10 mouse cellular contexts compared by ENCODE assay signal in the genomic region with DNA sequence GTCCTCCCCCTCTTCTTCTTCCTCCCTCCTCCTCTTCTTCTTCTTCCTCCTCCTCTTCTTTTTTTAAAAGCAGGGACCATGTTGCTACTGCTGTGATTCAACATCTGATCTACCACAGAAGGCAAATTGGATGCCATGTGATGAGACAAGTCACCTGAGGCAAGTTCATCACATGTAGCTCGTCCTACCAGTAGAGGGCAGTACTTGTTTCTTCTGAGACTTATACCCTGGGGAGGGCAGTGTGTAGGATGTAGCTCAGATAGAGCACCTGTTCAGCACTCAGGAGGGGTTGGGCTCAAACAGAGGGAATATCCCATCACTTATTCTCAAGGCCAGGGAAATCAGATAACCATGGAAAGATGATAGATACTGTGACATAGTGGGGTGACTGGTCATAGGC. TPM values are rescaled to one million over a fixed set of nuclear protein-coding genes. Genes with fewer than 3 reads are reported as not detected.
A peak's percentile ranks its signal among the peaks of the same experiment; 100 is the strongest.
DNase-seq lines count a peak whose midpoint lies in the region; ATAC-seq and TF ChIP-seq lines count a peak whose summit lies in the region.
"Had no signal": no experiment of that assay in that cellular context is flagged by ENCODE, and none has a peak within 500 bp of the region (broad histone marks: within the 10 kb centered on the region; RNA-seq: fewer than 3 reads in every experiment).

No protein-coding gene starts in this region.

- 29% methylated on average over 1 of the region's 1 CpGs for WGBS in liver, adult 2 months
- 42% methylated on average over 1 of the region's 1 CpGs for WGBS in liver, embryonic 11.5 days
- 48% methylated on average over 1 of the region's 1 CpGs for WGBS in forebrain, postnatal 0 days
- WGBS in forebrain, embryonic 13.5 days, result 57% methylated on average over 1 of the region's 1 CpGs

- H3K9ac ChIP-seq in liver, adult 2 months (ENCODE audit: low read depth, low read length), result no peak overlapping the region
- no peak overlapping the region for H3K9ac ChIP-seq in liver, embryonic 11.5 days (ENCODE audit: low read depth, low read length)
- no peak overlapping the region for H3K9ac ChIP-seq in forebrain, postnatal 0 days
- no peak overlapping the region for H3K9ac ChIP-seq in forebrain, embryonic 13.5 days

- H3K27ac ChIP-seq in liver, adult 2 months (replicated peaks; ENCODE audit: insufficient read depth, low read depth, low read length), result no peak overlapping the region
- no peak overlapping the region for H3K27ac ChIP-seq in liver, embryonic 11.5 days (ENCODE audit: low read depth, low read length)
- H3K27ac ChIP-seq in forebrain, postnatal 0 days (ENCODE audit: low read depth, low read length), result no peak overlapping the region
- no peak overlapping the region for H3K27ac ChIP-seq in forebrain, embryonic 13.5 days

- DNase-seq in adrenal gland, adult (ENCODE audit: inconsistent age in 2 of 2, low spot score in 1 of 2), result peak; percentile 21 to 74
- no peak for DNase-seq in adrenal gland, adult 8-10 months
- peak; percentile 24 for DNase-seq in liver, adult 2 months (ENCODE audit: extremely low read depth, low read depth, low spot score)
- DNase-seq in liver, embryonic 11.5 days (ENCODE audit: low spot score), result no peak
- DNase-seq in adrenal gland, postnatal 14 days, result peak; percentile 13
- DNase-seq in lung, postnatal 14 days, result peak; percentile 7
- no peak for DNase-seq in forebrain, postnatal 0 days

- TF ChIP-seq CTCF in liver, adult 2 months (IDR thresholded peaks at IDR 0.05; ENCODE audit: low read depth, low read length), result peak; percentile 32; the same call in 1 of the 2 replicates
- TF ChIP-seq CTCF in forebrain, postnatal 0 days (IDR thresholded peaks at IDR 0.05; ENCODE audit: low read depth), result no peak

- no peak for TF ChIP-seq POLR2A in liver, adult 2 months (IDR thresholded peaks at IDR 0.05; ENCODE audit: extremely low read depth, insufficient read depth, low read length)

- H3K9me3 ChIP-seq in liver, embryonic 11.5 days (ENCODE audit: control insufficient read depth, low read length), result no peaks in the 10 kb centered on the region
- no peaks in the 10 kb centered on the region for H3K9me3 ChIP-seq in forebrain, postnatal 0 days (ENCODE audit: low read length)
- no peaks in the 10 kb centered on the region for H3K9me3 ChIP-seq in forebrain, embryonic 13.5 days (replicated peaks)

- no peaks in the 10 kb centered on the region for H3K27me3 ChIP-seq in liver, adult 2 months (ENCODE audit: control insufficient read depth, insufficient read depth, low read length)
- no peaks in the 10 kb centered on the region for H3K27me3 ChIP-seq in liver, embryonic 11.5 days (replicated peaks; ENCODE audit: control insufficient read depth, insufficient read depth, low read length)
- no peaks in the 10 kb centered on the region for H3K27me3 ChIP-seq in forebrain, postnatal 0 days (ENCODE audit: insufficient read depth, low read length)
- H3K27me3 ChIP-seq in forebrain, embryonic 13.5 days, result no peaks in the 10 kb centered on the region

- no peak overlapping the region for H3K4me2 ChIP-seq in liver, embryonic 11.5 days
- no peak overlapping the region for H3K4me2 ChIP-seq in forebrain, postnatal 0 days (ENCODE audit: low read depth)
- H3K4me2 ChIP-seq in forebrain, embryonic 13.5 days, result no peak overlapping the region

- H3K4me3 ChIP-seq in liver, adult 2 months (ENCODE audit: insufficient read depth, low read depth, low read length), result no peak overlapping the region
- H3K4me3 ChIP-seq in liver, embryonic 11.5 days (ENCODE audit: low read depth, low read length), result no peak overlapping the region
- H3K4me3 ChIP-seq in forebrain, postnatal 0 days (ENCODE audit: low read depth, low read length), result no peak overlapping the region
- no peak overlapping the region for H3K4me3 ChIP-seq in forebrain, embryonic 13.5 days

- H3K79me2 ChIP-seq in liver, adult 2 months (ENCODE audit: control insufficient read depth, insufficient read depth, low read length), result no peaks in the 10 kb centered on the region

- H3K4me1 ChIP-seq in liver, adult 2 months (ENCODE audit: control insufficient read depth, insufficient read depth, low read length), result no peaks in the 10 kb centered on the region
- H3K4me1 ChIP-seq in liver, embryonic 11.5 days (replicated peaks; ENCODE audit: control insufficient read depth, insufficient read depth, low read length), result no peaks in the 10 kb centered on the region
- H3K4me1 ChIP-seq in forebrain, postnatal 0 days (ENCODE audit: insufficient read depth), result no peaks in the 10 kb centered on the region
- H3K4me1 ChIP-seq in forebrain, embryonic 13.5 days, result no peaks in the 10 kb centered on the region

- H3K36me3 ChIP-seq in liver, adult 2 months (ENCODE audit: control insufficient read depth, insufficient read depth, low read length), result no peaks in the 10 kb centered on the region
- H3K36me3 ChIP-seq in liver, embryonic 11.5 days (ENCODE audit: control insufficient read depth, insufficient read depth, low read length), result no peaks in the 10 kb centered on the region
- no peaks in the 10 kb centered on the region for H3K36me3 ChIP-seq in forebrain, postnatal 0 days (ENCODE audit: insufficient read depth)
- no peaks in the 10 kb centered on the region for H3K36me3 ChIP-seq in forebrain, embryonic 13.5 days (ENCODE audit: poor library complexity, severe bottlenecking)

- no peak for ATAC-seq in liver, embryonic 11.5 days (replicated peaks; ENCODE audit: low FRiP score)
- no peak for ATAC-seq in forebrain, postnatal 0 days
- no peak for ATAC-seq in forebrain, embryonic 13.5 days

RNA-seq across cellular contexts. Expression of gene Ncr1, which starts 40.3 kb away (rescaled TPM):
- total RNA-seq in adrenal gland, adult 8-10 months (2022), result under 1 TPM; 0.25 to 0.44 (median 0.33) TPM
- 0.27 and 0.46 TPM in 2 replicates for total RNA-seq in liver, adult 2 months (2014; rRNA removed)
- polyA plus RNA-seq in liver, adult 2 months (2012; rRNA removed), result 0.06 and 0.10 TPM in 2 replicates
- not detected in 2 replicates for polyA plus RNA-seq in liver, embryonic 11.5 days (2014; fragmentation: Nextera tagmentation; extraction: Ambion mirVana)
- total RNA-seq in adrenal gland, postnatal 14 days (2021), result 0.49 TPM in 1 of 2 replicates, not detected in the other
- total RNA-seq in forebrain, postnatal 0 days (2014; rRNA removed), result not detected in 2 replicates
- not detected in 2 replicates for polyA plus RNA-seq in forebrain, postnatal 0 days (2015; fragmentation: Nextera tagmentation; extraction: Ambion mirVana)
- not detected in 2 replicates for polyA plus RNA-seq in forebrain, embryonic 13.5 days (2015; fragmentation: Nextera tagmentation; extraction: Ambion mirVana)
- polyA plus RNA-seq: C2C12 had no signal

RNA-seq across cellular contexts. Expression of gene Lilra5, which starts 59.6 kb away (rescaled TPM):
- total RNA-seq in adrenal gland, adult 8-10 months (2022), result 1 to 10 TPM; 2.9 to 6.9 (median 4.2) TPM
- total RNA-seq in liver, adult 2 months (2014; rRNA removed), result 2.9 and 4.3 TPM in 2 replicates
- polyA plus RNA-seq in liver, adult 2 months (2012; rRNA removed), result 0.60 and 0.71 TPM in 2 replicates
- 0.12 TPM in 1 of 2 replicates, not detected in the other for polyA plus RNA-seq in liver, embryonic 11.5 days (2014; fragmentation: Nextera tagmentation; extraction: Ambion mirVana)
- total RNA-seq in adrenal gland, postnatal 14 days (2021), result 0.45 and 0.56 TPM in 2 replicates
- 0.15 and 0.24 TPM in 2 replicates for total RNA-seq in forebrain, postnatal 0 days (2014; rRNA removed)
- 0.15 TPM in 1 of 2 replicates, not detected in the other for polyA plus RNA-seq in forebrain, postnatal 0 days (2015; fragmentation: Nextera tagmentation; extraction: Ambion mirVana)
- polyA plus RNA-seq in forebrain, embryonic 13.5 days (2015; fragmentation: Nextera tagmentation; extraction: Ambion mirVana), result not detected in 2 replicates
- total RNA-seq: hematopoietic stem cell, adult 5-6 weeks had no signal
- polyA plus RNA-seq: C2C12 had no signal

Comparison
In these comparisons a context has a peak if more than half of its experiments do, and no peak if none do; other contexts are left out.
1. DNase-seq: peak in adrenal gland, adult (2 of 2), liver, adult 2 months (single experiment), adrenal gland, postnatal 14 days (single experiment) and lung, postnatal 14 days (single experiment); none in adrenal gland, adult 8-10 months (single experiment), liver, embryonic 11.5 days (single experiment) and forebrain, postnatal 0 days (single experiment).